Mouse (Mus musculus): ENCODE data around the gene Btnl10. TPM values are rescaled to one million over a fixed set of nuclear protein-coding genes. Genes with fewer than 3 reads are reported as not detected.

Btnl10 gene
- total RNA-seq (2014; rRNA removed) (not detected in 2 replicates), polyA plus RNA-seq (2015; fragmentation: Nextera tagmentation; extraction: Ambion mirVana) (0.04 TPM in 1 of 2 replicates, not detected in the other)

- TF ChIP-seq CTCF (IDR thresholded peaks at IDR 0.05; ENCODE audit: low read depth), result no peak
- H3K4me1 ChIP-seq (ENCODE audit: insufficient read depth, low read length), result no peaks in the 10 kb centered on the region
- no peaks in the 10 kb centered on the region for H3K9me3 ChIP-seq (ENCODE audit: low read length)
- DNase-seq (ENCODE audit: low spot score) (no peak), ATAC-seq (no peak)
- H3K36me3 ChIP-seq (ENCODE audit: insufficient read depth, low read length), result no peaks in the 10 kb centered on the region
- 80% methylated on average over 12 of the region's 12 CpGs for WGBS
- H3K27me3 ChIP-seq (ENCODE audit: insufficient read depth, low read length), result no peaks in the 10 kb centered on the region
- no peak within 1 kb of the TSS for H3K9ac ChIP-seq (replicated peaks; ENCODE audit: low read length)
- no peak within 1 kb of the TSS for H3K27ac ChIP-seq
- no peak within 1 kb of the TSS for H3K4me2 ChIP-seq (ENCODE audit: low read depth, low read length)
- no peak within 1 kb of the TSS for H3K4me3 ChIP-seq (ENCODE audit: low read length)
These were observed at the start of gene Btnl10 for GRCm38 (mm10) chr11:58917745-58918366. Gene Btnl10 (plus strand): TSS chr11:58917908.

- Histone ChIP-seq H3K4me3 (ENCODE audit: low read length) (peak overlapping the region; percentile 77), H3K9me3 (ENCODE audit: low read length) (no peaks in the 10 kb centered on the region), H3K4me1 (ENCODE audit: insufficient read depth, low read length) (peaks cover 8% of the 10 kb centered on the region), H3K36me3 (ENCODE audit: insufficient read depth, low read length) (peaks cover 14% of the 10 kb centered on the region), H3K27me3 (ENCODE audit: insufficient read depth, low read length) (no peaks in the 10 kb centered on the region), H3K27ac (peak overlapping the region; percentile 84; the same call in 1 of the 2 replicates), H3K4me2 (ENCODE audit: low read depth, low read length) (peak overlapping the region; percentile 88), H3K9ac (replicated peaks; ENCODE audit: low read length) (peak overlapping the region; percentile 88; the same call in 1 of the 2 replicates)
- no peak for TF ChIP-seq CTCF (IDR thresholded peaks at IDR 0.05; ENCODE audit: low read depth)
- ATAC-seq (no peak), DNase-seq (ENCODE audit: low spot score) (no peak)
- WGBS, result 78% methylated on average over 6 of the region's 6 CpGs
These were observed 49.8 kb upstream of the Btnl10 start for GRCm38 (mm10) chr11:58867954-58868330.

DNA sequence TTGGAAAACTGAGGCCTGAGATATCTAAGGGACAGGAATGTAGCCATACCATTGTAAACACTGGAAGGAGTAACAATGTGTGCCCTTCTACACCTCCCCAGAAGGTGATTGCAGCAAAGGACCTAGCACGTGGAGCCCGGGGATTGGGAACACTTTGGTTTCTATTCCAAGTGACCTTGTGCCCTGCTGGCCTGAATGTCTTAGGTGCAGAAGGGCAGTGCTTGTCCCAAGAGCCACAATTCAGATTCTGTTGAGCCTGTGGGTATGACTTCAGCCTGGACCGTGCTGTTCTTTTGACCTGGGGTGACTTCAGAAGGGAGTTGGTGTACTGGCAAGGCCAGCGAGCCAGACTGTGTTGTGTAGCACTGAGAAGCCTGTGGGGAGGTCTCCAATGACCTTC, 46.7 kb upstream of the Btnl10 start:
- no peak overlapping the region for H3K27ac ChIP-seq
- no peaks in the 10 kb centered on the region for H3K9me3 ChIP-seq (ENCODE audit: low read length)
- H3K4me3 ChIP-seq (ENCODE audit: low read length), result no peak overlapping the region
- no peak overlapping the region for H3K4me2 ChIP-seq (ENCODE audit: low read depth, low read length)
- no peak for ATAC-seq
- H3K4me1 ChIP-seq (ENCODE audit: insufficient read depth, low read length), result peaks cover 8% of the 10 kb centered on the region
- WGBS, result 91% methylated on average over 4 of the region's 4 CpGs
- no peaks in the 10 kb centered on the region for H3K27me3 ChIP-seq (ENCODE audit: insufficient read depth, low read length)
- H3K9ac ChIP-seq (replicated peaks; ENCODE audit: low read length), result no peak overlapping the region
- no peak for TF ChIP-seq CTCF (IDR thresholded peaks at IDR 0.05; ENCODE audit: low read depth)
- H3K36me3 ChIP-seq (ENCODE audit: insufficient read depth, low read length), result peaks cover 14% of the 10 kb centered on the region
- DNase-seq (ENCODE audit: low spot score), result no peak

DNA sequence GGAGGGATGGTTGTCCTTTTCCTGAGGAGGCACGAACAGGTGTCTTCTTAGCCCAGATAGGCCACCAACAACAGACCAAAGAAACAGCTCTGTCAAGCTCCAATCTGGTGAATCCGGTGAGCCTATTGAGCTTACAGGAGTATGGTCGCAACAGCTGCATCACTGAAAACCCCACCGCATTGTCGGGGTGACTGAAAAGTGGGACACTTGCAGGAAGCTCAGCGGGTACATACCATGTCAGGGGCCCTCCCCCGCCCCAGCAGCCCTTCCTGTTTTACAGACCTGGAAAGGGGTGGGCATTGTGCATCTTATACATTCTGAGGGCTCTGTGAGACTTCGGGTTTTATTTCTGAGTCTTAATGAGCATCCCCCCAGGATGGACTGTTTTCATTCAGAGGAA, 34.0 kb upstream of the Btnl10 start:
- no peak overlapping the region for H3K9ac ChIP-seq (replicated peaks; ENCODE audit: low read length)
- no peak for ATAC-seq
- no peaks in the 10 kb centered on the region for H3K9me3 ChIP-seq (ENCODE audit: low read length)
- peaks cover 30% of the 10 kb centered on the region; the same call in 1 of the 2 replicates for H3K36me3 ChIP-seq (ENCODE audit: insufficient read depth, low read length)
- H3K4me2 ChIP-seq (ENCODE audit: low read depth, low read length), result no peak overlapping the region
- DNase-seq (ENCODE audit: low spot score), result no peak
- no peaks in the 10 kb centered on the region for H3K4me1 ChIP-seq (ENCODE audit: insufficient read depth, low read length)
- no peak overlapping the region for H3K27ac ChIP-seq
- 88% methylated on average over 8 of the region's 8 CpGs for WGBS
- no peak overlapping the region for H3K4me3 ChIP-seq (ENCODE audit: low read length)
- H3K27me3 ChIP-seq (ENCODE audit: insufficient read depth, low read length), result no peaks in the 10 kb centered on the region
- no peak for TF ChIP-seq CTCF (IDR thresholded peaks at IDR 0.05; ENCODE audit: low read depth)

GRCm38 (mm10) chr11:58890511-58890910, 27.2 kb upstream of the Btnl10 start:
- Histone ChIP-seq H3K4me3 (ENCODE audit: low read length) (no peak overlapping the region), H3K27ac (no peak overlapping the region), H3K4me1 (ENCODE audit: insufficient read depth, low read length) (no peaks in the 10 kb centered on the region), H3K4me2 (ENCODE audit: low read depth, low read length) (no peak overlapping the region), H3K36me3 (ENCODE audit: insufficient read depth, low read length) (peaks cover 35% of the 10 kb centered on the region), H3K9ac (replicated peaks; ENCODE audit: low read length) (no peak overlapping the region), H3K9me3 (ENCODE audit: low read length) (no peaks in the 10 kb centered on the region), H3K27me3 (ENCODE audit: insufficient read depth, low read length) (no peaks in the 10 kb centered on the region)
- ATAC-seq (no peak), DNase-seq (ENCODE audit: low spot score) (no peak)
- no peak for TF ChIP-seq CTCF (IDR thresholded peaks at IDR 0.05; ENCODE audit: low read depth)
- WGBS, result 93% methylated on average over 10 of the region's 10 CpGs

GRCm38 (mm10) chr11:58894456-58894855, 23.3 kb upstream of the Btnl10 start:
- 80% methylated on average over 6 of the region's 6 CpGs for WGBS
- Histone ChIP-seq H3K9ac (replicated peaks; ENCODE audit: low read length) (no peak overlapping the region), H3K27me3 (ENCODE audit: insufficient read depth, low read length) (no peaks in the 10 kb centered on the region), H3K9me3 (ENCODE audit: low read length) (no peaks in the 10 kb centered on the region), H3K36me3 (ENCODE audit: insufficient read depth, low read length) (peaks cover 50% of the 10 kb centered on the region), H3K4me1 (ENCODE audit: insufficient read depth, low read length) (no peaks in the 10 kb centered on the region), H3K4me2 (ENCODE audit: low read depth, low read length) (no peak overlapping the region), H3K4me3 (ENCODE audit: low read length) (no peak overlapping the region), H3K27ac (no peak overlapping the region)
- ATAC-seq (no peak), DNase-seq (ENCODE audit: low spot score) (no peak)
- no peak for TF ChIP-seq CTCF (IDR thresholded peaks at IDR 0.05; ENCODE audit: low read depth)

- Histone ChIP-seq H3K27me3 (ENCODE audit: insufficient read depth, low read length) (no peaks in the 10 kb centered on the region), H3K27ac (no peak overlapping the region), H3K4me3 (ENCODE audit: low read length) (no peak overlapping the region), H3K4me1 (ENCODE audit: insufficient read depth, low read length) (no peaks in the 10 kb centered on the region), H3K9me3 (ENCODE audit: low read length) (no peaks in the 10 kb centered on the region), H3K36me3 (ENCODE audit: insufficient read depth, low read length) (peaks cover 39% of the 10 kb centered on the region; the same call in 1 of the 2 replicates), H3K4me2 (ENCODE audit: low read depth, low read length) (no peak overlapping the region), H3K9ac (replicated peaks; ENCODE audit: low read length) (no peak overlapping the region)
- DNase-seq (ENCODE audit: low spot score) (no peak), ATAC-seq (no peak)
- TF ChIP-seq CTCF (IDR thresholded peaks at IDR 0.05; ENCODE audit: low read depth), result no peak
- WGBS, result 69% methylated on average over 6 of the region's 6 CpGs
These were observed 20.2 kb upstream of the Btnl10 start for GRCm38 (mm10) chr11:58897485-58897884.

All from hindbrain, postnatal 0 days (tissue).